18 mouse cellular contexts compared by ENCODE assay signal in the genomic region with DNA sequence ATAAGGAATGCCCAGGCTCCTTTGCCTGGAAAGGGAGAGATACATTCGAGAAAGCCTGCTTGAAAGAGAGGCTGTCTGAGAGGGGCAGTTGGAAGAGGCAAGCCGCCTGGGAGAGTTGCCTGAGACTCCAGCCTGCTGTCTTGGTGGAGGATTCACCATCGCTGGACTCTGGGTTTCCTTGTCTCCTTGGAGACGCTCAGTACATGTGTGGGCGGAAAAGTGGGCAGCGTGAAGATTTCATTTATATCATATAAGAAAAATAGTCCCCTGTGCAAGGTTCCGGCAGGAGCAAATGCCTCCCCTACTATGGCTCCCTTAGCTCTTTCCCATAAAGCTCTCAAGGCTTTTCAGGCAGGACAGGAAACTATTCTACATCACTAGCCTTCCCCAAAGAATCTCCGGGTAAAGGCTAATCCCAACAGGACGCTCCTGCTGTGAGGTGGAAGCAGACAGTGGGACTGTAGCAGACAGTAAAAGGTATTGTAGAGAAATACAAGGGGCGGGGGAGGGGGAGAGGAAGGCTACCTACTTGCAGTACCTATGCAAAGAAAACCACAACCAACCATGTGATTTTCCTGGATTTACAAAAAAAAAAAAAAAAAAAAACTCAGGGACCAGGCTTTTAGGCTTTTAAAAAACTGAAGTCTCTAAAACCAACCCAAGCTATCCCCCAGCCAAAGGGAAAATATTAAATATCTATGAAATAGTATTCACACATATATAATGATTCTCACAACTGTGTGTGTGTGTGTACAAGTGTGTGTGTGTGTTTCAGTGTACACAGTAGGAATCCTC.
DNase-seq lines count a peak whose midpoint lies in the region; ATAC-seq lines count a peak whose summit lies in the region.
"Had no signal": no experiment of that assay in that cellular context is flagged by ENCODE, and none has a peak within 500 bp of the region (broad histone marks: within the 10 kb centered on the region; RNA-seq: fewer than 3 reads in every experiment).

No protein-coding gene starts in this region.

- no peak for DNase-seq in midbrain, embryonic 10.5 days (ENCODE audit: low spot score)
- peak; percentile 34 to 58 for DNase-seq in frontal cortex, postnatal 10 days (ENCODE audit: low spot score in 2 of 2)
- peak; percentile 71 to 95 for DNase-seq in left cerebral cortex, postnatal 25 days (ENCODE audit: low spot score in 2 of 2)
- peak; percentile 66 for DNase-seq in telencephalon, adult 2 months (ENCODE audit: low read depth, low spot score)
- no peak for DNase-seq in embryo, embryonic 10.5 days (ENCODE audit: low spot score)
- no peak for DNase-seq in heart, postnatal 4 days
- DNase-seq in thymus, postnatal 10 days (ENCODE audit: low spot score in 2 of 2) = no peak
- DNase-seq: cerebellum, adult 11 months; gastrocnemius, adult 2 months; heart, adult 18-20 months; kidney, adult 11 months; kidney, postnatal 14 days had no signal

- H3K4me3 ChIP-seq in midbrain, embryonic 10.5 days = no peak overlapping the region
- no peak overlapping the region for H3K4me3 ChIP-seq in midbrain, embryonic 16.5 days (ENCODE audit: low read depth, low read length)
- H3K4me3 ChIP-seq: embryonic facial prominence, embryonic 13.5 days; gastrocnemius, adult 2 months; liver, embryonic 12.5 days; megakaryocyte, embryonic 14.5 days; neural tube, embryonic 15.5 days had no signal

- H3K27ac ChIP-seq in midbrain, embryonic 10.5 days (replicated peaks) = 0 out of 2 replicates have a peak overlapping the region, but pooled peaks have one; percentile 28
- no peak overlapping the region for H3K27ac ChIP-seq in midbrain, embryonic 16.5 days (ENCODE audit: low read length)
- H3K27ac ChIP-seq: embryonic facial prominence, embryonic 13.5 days; gastrocnemius, adult 2 months; hindbrain, embryonic 14.5 days; liver, embryonic 12.5 days; neural tube, embryonic 15.5 days had no signal

- no peaks in the 10 kb centered on the region for H3K27me3 ChIP-seq in midbrain, embryonic 10.5 days (ENCODE audit: low read depth, poor library complexity, severe bottlenecking)
- H3K27me3 ChIP-seq in midbrain, embryonic 16.5 days (ENCODE audit: control insufficient read depth, insufficient read depth, low read depth, low read length) = no peaks in the 10 kb centered on the region
- H3K27me3 ChIP-seq: liver, embryonic 12.5 days; megakaryocyte, embryonic 14.5 days; neural tube, embryonic 15.5 days had no signal

- intact Hi-C loops in left cerebral cortex, postnatal 25 days (cut with DNase I) = no loop called here

- ATAC-seq in midbrain, embryonic 16.5 days = no peak
- ATAC-seq: liver, embryonic 12.5 days had no signal

- peaks cover 17% of the 10 kb centered on the region for H3K36me3 ChIP-seq in midbrain, embryonic 10.5 days
- no peaks in the 10 kb centered on the region for H3K36me3 ChIP-seq in midbrain, embryonic 16.5 days (ENCODE audit: control insufficient read depth, insufficient read depth, low read length)

- peaks cover 13% of the 10 kb centered on the region for H3K9me3 ChIP-seq in midbrain, embryonic 10.5 days (replicated peaks)
- no peaks in the 10 kb centered on the region for H3K9me3 ChIP-seq in midbrain, embryonic 16.5 days (replicated peaks; ENCODE audit: control insufficient read depth, low read length, poor library complexity, severe bottlenecking)
- H3K9me3 ChIP-seq: embryonic facial prominence, embryonic 13.5 days; liver, embryonic 12.5 days; neural tube, embryonic 15.5 days had no signal

- no peak overlapping the region for H3K9ac ChIP-seq in midbrain, embryonic 16.5 days (ENCODE audit: low read depth, low read length)
- H3K9ac ChIP-seq: embryonic facial prominence, embryonic 13.5 days; hindbrain, embryonic 14.5 days; liver, embryonic 12.5 days; neural tube, embryonic 15.5 days had no signal

- H3K4me1 ChIP-seq in midbrain, embryonic 10.5 days = peaks cover 24% of the 10 kb centered on the region
- H3K4me1 ChIP-seq in midbrain, embryonic 16.5 days (ENCODE audit: control insufficient read depth, insufficient read depth, low read length) = peaks cover 5% of the 10 kb centered on the region; the same call in 1 of the 2 replicates

- WGBS in midbrain, embryonic 10.5 days = 38% methylated on average over 10 of the region's 10 CpGs
- WGBS in midbrain, embryonic 16.5 days = 30% methylated on average over 10 of the region's 10 CpGs

- no peak overlapping the region for H3K4me2 ChIP-seq in midbrain, embryonic 16.5 days (ENCODE audit: low read length)
- H3K4me2 ChIP-seq: embryonic facial prominence, embryonic 13.5 days; hindbrain, embryonic 14.5 days; liver, embryonic 12.5 days; neural tube, embryonic 15.5 days had no signal

Comparison
In these comparisons a context has a peak if more than half of its experiments do, and no peak if none do; other contexts are left out.
1. DNase-seq: peak in frontal cortex, postnatal 10 days (2 of 2), left cerebral cortex, postnatal 25 days (2 of 2) and telencephalon, adult 2 months (single experiment); none in midbrain, embryonic 10.5 days (single experiment), embryo, embryonic 10.5 days (single experiment), heart, postnatal 4 days (single experiment) and thymus, postnatal 10 days (0 of 2).